Mouse (Mus musculus): ENCODE measurements around the gene Pcbd1.
"Not testable (repeated sequence)": the region's sequence is repeated elsewhere in the genome, so short reads cannot be mapped to it uniquely, and the experiment has no call there.

Pcbd1 gene

GRCm38 (mm10) chr10:61103564-61104114 is 14.5 kb downstream of the Pcbd1 start:
- DNase-seq (ENCODE audit: low spot score): no peak

GRCm38 (mm10) chr10:61114246-61114720 is 25.2 kb downstream of the Pcbd1 start:
- no peak for DNase-seq (ENCODE audit: low spot score)

- not testable (repeated sequence) for DNase-seq (ENCODE audit: low spot score)
These were observed 32.6 kb downstream of the Pcbd1 start for GRCm38 (mm10) chr10:61121732-61122131.

GRCm38 (mm10) chr10:61123276-61123913 is 34.3 kb downstream of the Pcbd1 start:
- DNase-seq (ENCODE audit: low spot score): no peak

- no peak for DNase-seq (ENCODE audit: low spot score)
These were observed 35.3 kb downstream of the Pcbd1 start for GRCm38 (mm10) chr10:61124462-61124861.

GRCm38 (mm10) chr10:61128701-61129365 is 39.7 kb downstream of the Pcbd1 start:
- DNase-seq (ENCODE audit: low spot score): no peak

GRCm38 (mm10) chr10:61130959-61131358 is 41.8 kb downstream of the Pcbd1 start:
- DNase-seq (ENCODE audit: low spot score): no peak

GRCm38 (mm10) chr10:61134041-61134440 is 44.9 kb downstream of the Pcbd1 start:
- DNase-seq (ENCODE audit: low spot score): no peak

- DNase-seq (ENCODE audit: low spot score): no peak
These were observed 46.2 kb downstream of the Pcbd1 start for GRCm38 (mm10) chr10:61135226-61135839.

GRCm38 (mm10) chr10:61137567-61137966 is 48.4 kb downstream of the Pcbd1 start:
- DNase-seq (ENCODE audit: low spot score): no peak

GRCm38 (mm10) chr10:61143343-61143742 is 54.2 kb downstream of the Pcbd1 start:
- DNase-seq (ENCODE audit: low spot score): no peak

Data from urinary bladder, postnatal 25 days (tissue).